Mouse (Mus musculus) spleen, adult 2 months (tissue): Measurements from ENCODE around the gene Prkca. TPM values are rescaled to one million over a fixed set of nuclear protein-coding genes. Genes with fewer than 3 reads are reported as not detected.

ENCODE experiments used
- DNase-seq, 2 experiments: peaks; one replicate each; pipeline versions ENCODE4 v3.0.0 to v3.0.0-alpha.2; 2012 to 2021; ENCODE audit warnings: low spot score in 2 of 2, low read depth in 1 of 2
- H3K27ac ChIP-seq: fragments of 200-500 bp; 2 replicates; pipeline ENCODE4 v1.5.1; 2012; ENCODE audit warnings: low read length, inconsistent platforms; ENCODE audit not compliant: insufficient read depth
- H3K27me3 ChIP-seq: fragments of 200-500 bp; 2 replicates; pipeline ENCODE4 v1.6.1; 2012; ENCODE audit warnings: mild to moderate bottlenecking, moderate library complexity, low read length, inconsistent platforms; ENCODE audit not compliant: control insufficient read depth, insufficient read depth
- H3K36me3 ChIP-seq: fragments of 200-500 bp; 2 replicates; pipeline ENCODE4 v1.6.1; 2012; ENCODE audit warnings: mild to moderate bottlenecking, low read length, inconsistent platforms; ENCODE audit not compliant: control insufficient read depth, insufficient read depth
- H3K4me1 ChIP-seq: fragments of 200-500 bp; 2 replicates; pipeline ENCODE4 v1.6.1; 2011; ENCODE audit warnings: inconsistent platforms; ENCODE audit not compliant: control insufficient read depth, insufficient read depth, insufficient read length
- H3K4me3 ChIP-seq: fragments of 200-500 bp; 2 replicates; pipeline ENCODE4 v1.5.1; 2011; ENCODE audit warnings: mild to moderate bottlenecking, inconsistent platforms; ENCODE audit not compliant: insufficient read depth, insufficient read length; ENCODE audit errors: extremely low read depth
- CTCF ChIP-seq: fragments of 200-500 bp; IDR thresholded peaks from 2 replicates; pipeline ENCODE4 v1.5.1; 2011; ENCODE audit warnings: mild to moderate bottlenecking, inconsistent platforms; ENCODE audit not compliant: insufficient read depth, insufficient read length, insufficient replicate concordance; ENCODE audit errors: extremely low read depth
- POLR2A ChIP-seq: fragments of 200-500 bp; IDR thresholded peaks from 2 replicates; pipeline ENCODE4 v1.6.1; 2011; ENCODE audit warnings: low read depth, low read length, inconsistent platforms
- WGBS: fragments of 180-500 bp; shearing (Covaris S2); methylation state at CpG from one replicate; pipeline ENCODE4 v1.1.7; 2018; 5-methylcytosine and 5-hydroxymethylcytosine counted together
- polyA plus RNA-seq: library from polyadenylated mRNA; depleted of rRNA; stranded (reverse); fragments of >200 nt; gene quantifications from 2 replicates; pipeline ENCODE4 v1.2.3, GENCODE M21; 2012

Gene Prkca
- polyA plus RNA-seq, 1 experiment, result 8.4 TPM

DNA sequence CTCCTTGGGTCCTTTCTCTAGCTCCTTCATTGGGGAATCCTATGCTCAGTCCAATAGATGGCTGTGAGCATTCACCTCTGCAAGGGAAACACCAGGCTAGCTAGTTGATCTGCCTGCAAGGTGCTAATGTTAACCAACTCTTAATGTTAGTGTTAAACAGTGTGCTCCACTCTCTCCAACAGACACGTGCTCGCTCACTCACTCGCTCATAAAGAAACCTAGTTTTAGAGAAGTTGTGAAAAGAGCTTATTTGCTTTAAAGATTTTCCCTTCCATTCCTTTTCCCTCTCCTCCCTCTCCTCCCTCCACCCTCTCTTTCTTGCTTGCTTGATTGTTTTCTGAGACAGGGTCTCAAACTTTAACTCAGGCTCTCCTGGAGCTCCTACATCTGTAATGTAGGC, 266.2 kb downstream of the Prkca start:
- Histone ChIP-seq H3K4me3 (no peak overlapping the region), H3K27me3 (no peaks in the 10 kb centered on the region; the same call in 1 of the 2 replicates), H3K4me1 (no peaks in the 10 kb centered on the region), H3K27ac (no peak overlapping the region), H3K36me3 (no peaks in the 10 kb centered on the region)
- no peak for TF ChIP-seq CTCF
- no peak for TF ChIP-seq POLR2A
- DNase-seq, result no peak
- 77% methylated on average over 3 of the region's 3 CpGs for WGBS

DNA sequence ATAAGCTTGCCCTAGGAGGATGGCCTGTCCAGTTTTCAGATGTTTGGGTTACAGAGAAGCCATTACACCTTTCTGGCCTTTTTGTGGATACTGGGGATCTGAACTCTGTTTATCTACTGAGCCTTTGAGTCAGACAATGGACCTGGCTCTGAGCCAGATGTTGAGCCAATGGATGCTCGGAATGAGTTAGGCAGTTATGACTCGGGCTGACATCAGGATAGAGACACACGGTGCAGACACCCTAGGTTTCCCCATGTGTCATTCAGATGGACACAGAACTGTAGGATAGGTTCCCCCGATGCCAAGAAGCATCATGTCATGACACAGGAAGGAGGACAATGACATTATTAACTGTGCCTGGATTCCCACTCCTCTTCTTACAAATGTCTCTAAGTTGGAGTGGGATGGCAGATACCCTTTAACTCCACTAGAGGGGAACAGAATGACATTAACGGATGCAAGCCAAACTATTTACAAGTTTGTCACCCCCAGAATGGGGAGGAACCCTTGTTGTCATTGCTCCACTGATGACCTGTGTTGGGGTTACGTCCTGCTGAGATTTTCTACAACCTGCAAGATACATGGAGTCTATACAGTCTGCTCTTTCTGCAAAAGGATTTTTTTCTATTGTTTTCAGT, 271.0 kb downstream of the Prkca start:
- 84% methylated on average over 6 of the region's 6 CpGs for WGBS
- Histone ChIP-seq H3K36me3 (no peaks in the 10 kb centered on the region), H3K27me3 (no peaks in the 10 kb centered on the region; the same call in 1 of the 2 replicates), H3K4me1 (no peaks in the 10 kb centered on the region), H3K27ac (no peak overlapping the region), H3K4me3 (no peak overlapping the region)
- no peak for TF ChIP-seq CTCF
- no peak for TF ChIP-seq POLR2A
- no peak for DNase-seq

DNA sequence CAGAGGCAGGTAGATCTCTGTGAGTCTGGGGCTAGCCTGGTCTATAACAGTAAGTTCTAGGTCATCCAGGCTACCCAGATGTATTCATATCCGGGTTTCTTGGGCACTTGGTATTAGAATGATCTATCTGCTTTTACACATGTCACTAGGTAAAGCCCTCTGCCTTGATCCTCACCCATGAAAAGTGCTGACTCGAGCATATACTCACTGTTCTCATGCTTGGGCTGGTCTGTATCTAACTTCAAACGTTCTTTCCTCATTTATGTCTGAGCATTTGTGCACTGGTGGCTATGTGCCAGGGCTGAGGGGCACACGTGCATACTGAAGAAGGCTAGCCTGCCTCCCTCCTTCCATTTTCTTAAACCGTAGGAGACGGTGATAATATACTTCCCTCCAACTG, 272.5 kb downstream of the Prkca start:
- Histone ChIP-seq H3K4me1 (no peaks in the 10 kb centered on the region), H3K4me3 (no peak overlapping the region), H3K36me3 (no peaks in the 10 kb centered on the region), H3K27me3 (no peaks in the 10 kb centered on the region; the same call in 1 of the 2 replicates), H3K27ac (no peak overlapping the region)
- no peak for TF ChIP-seq POLR2A
- TF ChIP-seq CTCF, result no peak
- WGBS, result 77% methylated on average over 6 of the region's 6 CpGs
- no peak for DNase-seq

DNA sequence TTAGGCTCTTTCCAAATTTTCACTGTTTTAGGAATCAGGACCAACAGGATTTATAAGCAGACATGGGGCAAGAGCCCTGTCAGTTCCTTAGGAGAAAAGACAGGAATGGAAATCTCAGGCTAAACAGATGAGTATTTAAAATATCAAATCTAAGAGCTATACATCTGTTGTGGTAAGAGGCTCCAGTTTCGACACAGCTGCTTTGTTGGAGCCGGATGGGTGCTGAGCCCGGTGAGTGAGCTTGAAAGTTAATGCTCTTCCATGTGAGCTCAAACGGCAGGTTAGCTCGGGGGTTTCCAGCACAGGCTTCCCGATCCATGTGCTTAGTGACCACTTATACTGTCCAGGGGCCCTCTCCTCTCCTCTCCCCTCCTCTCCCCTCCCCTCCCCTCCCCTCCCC, 273.7 kb downstream of the Prkca start:
- H3K36me3 ChIP-seq, result no peaks in the 10 kb centered on the region
- H3K27me3 ChIP-seq, result no peaks in the 10 kb centered on the region; the same call in 1 of the 2 replicates
- no peak overlapping the region for H3K4me3 ChIP-seq
- TF ChIP-seq POLR2A (no peak), CTCF (no peak)
- H3K27ac ChIP-seq, result no peak overlapping the region
- no peaks in the 10 kb centered on the region for H3K4me1 ChIP-seq
- DNase-seq, result no peak
- 89% methylated on average over 6 of the region's 6 CpGs for WGBS

DNA sequence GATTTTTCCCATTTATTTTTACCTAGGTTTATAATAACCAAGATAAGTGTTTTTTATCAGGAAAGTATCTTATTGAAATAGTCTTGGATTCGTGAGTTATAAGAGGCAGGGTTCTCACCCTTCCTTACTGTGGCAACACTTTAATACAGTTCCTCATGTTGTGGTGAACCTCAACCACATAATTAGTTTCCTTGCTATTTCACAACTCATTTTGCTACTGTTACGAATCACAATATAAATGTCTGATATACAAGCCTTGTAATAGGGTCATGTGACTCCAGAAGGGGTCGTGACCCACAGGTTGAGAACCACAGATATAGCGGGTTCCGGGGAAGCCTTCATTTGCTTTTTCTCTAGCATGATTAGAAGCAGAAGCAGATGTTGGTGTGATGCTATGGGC, 275.3 kb downstream of the Prkca start:
- Histone ChIP-seq H3K27ac (no peak overlapping the region), H3K4me3 (no peak overlapping the region), H3K36me3 (no peaks in the 10 kb centered on the region), H3K4me1 (no peaks in the 10 kb centered on the region), H3K27me3 (no peaks in the 10 kb centered on the region; the same call in 1 of the 2 replicates)
- 35% methylated on average over 5 of the region's 5 CpGs for WGBS
- TF ChIP-seq POLR2A, result no peak
- no peak for TF ChIP-seq CTCF
- DNase-seq, result no peak

DNA sequence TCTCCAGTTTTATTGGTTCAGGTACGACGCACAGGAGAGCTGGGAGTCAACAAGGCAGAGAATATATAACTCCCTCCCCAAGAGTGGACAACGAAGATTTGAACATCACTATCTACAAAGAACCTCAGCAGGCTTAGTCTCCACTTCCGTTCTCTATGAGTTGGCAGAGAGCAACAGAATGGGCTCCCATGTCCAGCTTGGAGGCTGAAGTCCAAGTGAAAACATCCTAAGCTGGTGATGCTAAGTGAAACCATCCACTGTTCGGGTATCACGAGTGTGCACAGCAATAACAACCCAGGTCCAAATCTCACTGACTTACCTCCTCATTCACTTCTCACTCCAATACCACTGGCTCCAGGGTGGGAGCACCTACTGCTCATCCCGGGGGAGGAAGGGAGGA, 276.6 kb downstream of the Prkca start:
- 84% methylated on average over 7 of the region's 7 CpGs for WGBS
- no peak for TF ChIP-seq POLR2A
- TF ChIP-seq CTCF, result no peak
- H3K36me3 ChIP-seq, result no peaks in the 10 kb centered on the region
- no peak for DNase-seq
- no peaks in the 10 kb centered on the region for H3K27me3 ChIP-seq
- H3K27ac ChIP-seq, result no peak overlapping the region
- H3K4me1 ChIP-seq, result no peaks in the 10 kb centered on the region
- H3K4me3 ChIP-seq, result no peak overlapping the region

DNA sequence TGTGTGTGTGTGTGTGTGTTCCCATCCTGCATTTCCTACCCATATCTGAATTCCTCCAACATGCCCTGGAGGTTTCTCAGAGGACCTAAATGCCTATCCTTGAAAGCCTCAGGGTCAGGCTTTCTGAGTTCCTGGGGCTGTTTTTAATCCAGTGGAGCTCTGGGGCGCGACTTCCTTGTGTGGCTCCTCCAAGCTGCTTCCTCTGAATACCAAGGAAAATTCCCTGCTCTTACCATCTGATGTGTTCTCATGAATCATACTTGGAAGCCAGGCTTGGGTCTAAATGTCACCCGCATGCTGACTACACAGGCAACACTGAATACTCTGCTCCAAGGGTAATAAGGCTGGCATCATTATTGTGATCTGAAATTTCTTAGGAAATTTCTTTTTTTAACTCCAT, 279.3 kb downstream of the Prkca start:
- no peak overlapping the region for H3K4me3 ChIP-seq
- H3K27ac ChIP-seq, result no peak overlapping the region
- no peaks in the 10 kb centered on the region for H3K27me3 ChIP-seq
- DNase-seq, result no peak
- H3K36me3 ChIP-seq, result no peaks in the 10 kb centered on the region
- H3K4me1 ChIP-seq, result no peaks in the 10 kb centered on the region
- no peak for TF ChIP-seq CTCF
- 83% methylated on average over 3 of the region's 3 CpGs for WGBS

DNA sequence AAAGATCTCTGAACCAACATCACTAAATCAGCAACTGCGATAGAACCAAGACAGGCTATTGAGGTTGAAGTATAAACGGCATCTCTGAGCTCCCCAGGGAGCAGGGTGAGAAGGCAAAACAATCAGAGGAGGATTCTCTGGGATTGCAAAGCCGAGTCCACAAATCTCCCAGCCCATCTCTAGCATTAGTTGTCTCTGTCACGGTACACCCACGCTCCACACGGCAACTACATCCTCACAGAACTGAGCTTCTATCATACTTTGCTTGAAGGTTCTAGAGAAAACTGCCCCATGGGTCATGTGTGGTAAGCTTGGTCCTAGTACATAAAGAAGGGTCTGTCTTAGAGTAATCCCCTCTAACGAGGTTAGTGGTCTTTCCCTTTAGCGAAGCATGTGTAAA, 280.6 kb downstream of the Prkca start:
- Histone ChIP-seq H3K36me3 (no peaks in the 10 kb centered on the region), H3K4me3 (no peak overlapping the region), H3K27me3 (no peaks in the 10 kb centered on the region), H3K27ac (no peak overlapping the region), H3K4me1 (no peaks in the 10 kb centered on the region)
- DNase-seq, result no peak
- TF ChIP-seq POLR2A, result no peak
- TF ChIP-seq CTCF, result no peak
- WGBS, result 88% methylated on average over 8 of the region's 8 CpGs
